Mouse (Mus musculus) heart, postnatal 0 days (tissue): ENCODE measurements around the gene Cbl.

Experiments used
- CTCF ChIP-seq: IDR thresholded peaks from 2 replicates; pipeline ENCODE4 v1.5.1; 2016; ENCODE audit warnings: antibody characterized with exemption, control low read depth, low read depth
- EP300 ChIP-seq: IDR thresholded peaks from 2 replicates; pipeline ENCODE4 v1.6.1; 2016; ENCODE audit warnings: antibody characterized with exemption, low read depth

DNA sequence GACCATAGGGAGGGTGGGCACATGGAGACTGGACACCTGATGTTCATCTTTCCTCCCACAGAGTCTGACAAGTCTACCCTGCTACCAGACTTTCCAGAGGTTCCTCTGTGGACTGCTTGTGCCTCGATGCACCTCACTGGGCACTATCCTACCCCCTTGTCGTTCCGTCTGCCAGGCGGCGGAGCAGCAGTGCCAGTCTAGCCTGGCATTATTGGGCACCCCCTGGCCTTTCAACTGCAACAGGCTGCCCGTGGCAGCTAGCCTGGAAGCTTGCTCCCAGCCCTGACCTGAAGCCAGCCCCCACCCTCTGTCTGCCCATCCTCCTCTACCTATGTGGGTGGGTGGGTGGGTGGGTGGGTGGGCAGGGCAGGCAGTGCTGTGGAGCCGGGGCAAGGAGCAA is 127.7 kb downstream of the Cbl start:
- no peak for TF ChIP-seq CTCF
- no peak for TF ChIP-seq EP300
